Mouse (Mus musculus) limb, embryonic 13.5 days (tissue): Measurements from ENCODE around the gene Pex1. TPM values are rescaled to one million over a fixed set of nuclear protein-coding genes. Genes with fewer than 3 reads are reported as not detected.

Experiments
- ATAC-seq: fragments of 200-750 bp; cut with Nextera tagmentation; 2 replicates; pipeline ENCODE4 v1.8.0; 2017; ENCODE audit warnings: low read depth, moderate number of reproducible peaks, moderate TSS enrichment; ENCODE audit not compliant: low FRiP score
- H3K27ac ChIP-seq: fragments of 300-500 bp; sonication (generic); 2 replicates; pipeline ENCODE4 v1.5.1; 2015; ENCODE audit warnings: inconsistent platforms, mild to moderate bottlenecking, moderate library complexity
- H3K27me3 ChIP-seq: fragments of 300-500 bp; sonication (generic); 2 replicates; pipeline ENCODE4 v1.6.1; 2015; ENCODE audit warnings: mild to moderate bottlenecking, inconsistent platforms
- H3K36me3 ChIP-seq: fragments of 300-500 bp; sonication (generic); 2 replicates; pipeline ENCODE4 v1.6.1; 2015; ENCODE audit warnings: inconsistent platforms, mild to moderate bottlenecking, moderate library complexity
- H3K4me1 ChIP-seq: fragments of 300-500 bp; sonication (generic); 2 replicates; pipeline ENCODE4 v1.6.1; 2015; ENCODE audit warnings: inconsistent platforms
- H3K4me2 ChIP-seq: fragments of 300-500 bp; sonication (generic); replicated peaks from 2 replicates; pipeline ENCODE4 v1.6.1; 2015; ENCODE audit warnings: inconsistent platforms, mild to moderate bottlenecking, moderate library complexity
- H3K4me3 ChIP-seq: fragments of 300-500 bp; sonication (generic); 2 replicates; pipeline ENCODE4 v1.5.1; 2015; ENCODE audit warnings: moderate library complexity, mild to moderate bottlenecking, inconsistent platforms
- H3K9ac ChIP-seq: fragments of 300-500 bp; sonication (generic); 2 replicates; pipeline ENCODE4 v1.6.1; 2015; ENCODE audit warnings: mild to moderate bottlenecking, inconsistent platforms
- H3K9me3 ChIP-seq: fragments of 300-500 bp; sonication (generic); 2 replicates; pipeline ENCODE4 v1.6.1; 2016; ENCODE audit warnings: inconsistent platforms
- WGBS: fragments of 180-500 bp; shearing (Covaris S2); methylation state at CpG from one replicate; pipeline ENCODE4 v1.1.7; 2015; 5-methylcytosine and 5-hydroxymethylcytosine counted together
- microRNA-seq: library from miRNA; unstranded; fragments of <30 nt; microRNA quantifications from one replicate; pipeline ENCODE4, GENCODE M21; 2016
- polyA plus RNA-seq: library from polyadenylated mRNA; unstranded; fragments of >200 nt; fragmentation: Nextera tagmentation; extraction: Ambion mirVana; gene quantifications from 2 replicates; pipeline ENCODE4 v1.2.1, GENCODE M21; 2015

Gene Pex1
- polyA plus RNA-seq, 1 experiment from 2014 or later: 22.0 TPM

- Histone ChIP-seq H3K4me1 (peaks cover 11% of the 10 kb centered on the region; the same call in 1 of the 2 replicates), H3K4me2 (no peak overlapping the region), H3K27ac (no peak overlapping the region), H3K9me3 (no peaks in the 10 kb centered on the region), H3K4me3 (no peak overlapping the region), H3K27me3 (no peaks in the 10 kb centered on the region), H3K9ac (no peak overlapping the region), H3K36me3 (no peaks in the 10 kb centered on the region)
- WGBS: 90% methylated on average over 6 of the region's 6 CpGs
- ATAC-seq: no peak
Observed at GRCm38 (mm10) chr5:3669938-3670554, 74.2 kb downstream of the Pex1 start.

Small RNA genes lying within 50 kb of the gene (microRNA-seq; reads per million reads assigned to microRNA genes)
- not detected for gene Gm26238

Other genes with a start within 250 kb of the Pex1 start
- 34.1 and 36.8 TPM in 2 replicates for gene Fam133b, start 52.2 kb upstream of the Pex1 start, polyA plus RNA-seq
- gene 1700109H08Rik, start 24.5 kb upstream of the Pex1 start, polyA plus RNA-seq: 3.1 and 4.3 TPM in 2 replicates
- 14.2 and 17.4 TPM in 2 replicates for gene Rbm48, start 519 bp downstream of the Pex1 start, polyA plus RNA-seq
- gene Tmbim7, start 55.1 kb downstream of the Pex1 start, polyA plus RNA-seq: not detected in 2 replicates
- 60.8 and 63.3 TPM in 2 replicates for gene Gatad1, start 61.1 kb downstream of the Pex1 start, polyA plus RNA-seq
- 11.2 and 11.8 TPM in 2 replicates for gene Ankib1, start 206.9 kb downstream of the Pex1 start, polyA plus RNA-seq
- gene Krit1, start 207.1 kb downstream of the Pex1 start, polyA plus RNA-seq: 55.4 and 58.5 TPM in 2 replicates
- 0.06 and 0.10 TPM in 2 replicates for gene Lrrd1, start 249.1 kb downstream of the Pex1 start, polyA plus RNA-seq